In the genomic region with DNA sequence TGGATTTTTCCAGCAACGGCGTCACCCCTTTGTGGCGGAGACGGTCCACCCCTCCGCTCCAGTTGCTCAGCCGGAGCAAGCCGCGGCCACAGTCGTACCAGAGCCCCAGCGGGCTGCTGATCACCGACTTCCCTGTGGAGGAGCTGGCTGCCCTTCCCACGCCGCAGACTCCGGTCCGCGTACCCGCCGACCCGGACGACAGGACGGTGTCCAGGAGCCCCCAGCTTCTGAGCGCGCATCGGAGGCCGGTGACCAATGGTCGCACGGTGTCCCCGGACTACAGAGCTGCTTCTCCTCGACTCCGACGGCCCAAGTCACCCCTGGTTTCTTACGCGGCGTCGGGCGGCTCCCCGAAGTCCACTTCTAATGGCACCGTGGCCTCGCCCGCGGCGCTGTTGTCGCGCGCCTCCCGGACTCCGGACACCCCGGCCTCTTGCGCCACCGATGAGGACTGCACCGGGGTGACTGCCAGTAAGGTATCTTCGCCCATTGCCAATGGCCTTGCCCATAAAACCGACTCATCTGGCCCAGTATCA, we compare ENCODE assay signal across 7 mouse cellular contexts. TPM values are rescaled to one million over a fixed set of nuclear protein-coding genes. Genes with fewer than 3 reads are reported as not detected.
DNase-seq lines count a peak whose midpoint lies in the region; ATAC-seq and TF ChIP-seq lines count a peak whose summit lies in the region.

No protein-coding gene starts in this region.

- H3K4me2 ChIP-seq in forebrain, embryonic 16.5 days (ENCODE audit: low read length): peak overlapping the region; percentile 86
- peak overlapping the region; percentile 89 for H3K4me2 ChIP-seq in hindbrain, embryonic 12.5 days (replicated peaks)
- H3K4me2 ChIP-seq in limb, embryonic 15.5 days: peak overlapping the region; percentile 91
- peak overlapping the region; percentile 86 for H3K4me2 ChIP-seq in midbrain, embryonic 13.5 days (replicated peaks)

- peaks cover 14% of the 10 kb centered on the region for H3K9me3 ChIP-seq in G1E (replicated peaks)
- no peaks in the 10 kb centered on the region for H3K9me3 ChIP-seq in forebrain, embryonic 16.5 days (ENCODE audit: control insufficient read depth, low read length)
- no peaks in the 10 kb centered on the region for H3K9me3 ChIP-seq in hindbrain, embryonic 12.5 days (replicated peaks)
- H3K9me3 ChIP-seq in limb, embryonic 15.5 days: no peaks in the 10 kb centered on the region
- no peaks in the 10 kb centered on the region for H3K9me3 ChIP-seq in midbrain, embryonic 13.5 days

- DNase-seq in G1E (ENCODE audit: low spot score): no peak
- DNase-seq in adrenal gland, postnatal 10 days: peak; percentile 65
- peak; percentile 54 for DNase-seq in urinary bladder, postnatal 14 days (ENCODE audit: low spot score)

- ATAC-seq in G1E (ENCODE audit: extremely low read depth, insufficient number of reproducible peaks, low FRiP score, poor library complexity, severe bottlenecking): no peak
- peak; percentile 64 for ATAC-seq in forebrain, embryonic 16.5 days
- peak; percentile 64 for ATAC-seq in hindbrain, embryonic 12.5 days (ENCODE audit: low FRiP score)
- peak; percentile 28; the same call in 1 of the 2 replicates for ATAC-seq in limb, embryonic 15.5 days (ENCODE audit: insufficient number of reproducible peaks, low FRiP score, low TSS enrichment, low read depth)
- peak; percentile 66 for ATAC-seq in midbrain, embryonic 13.5 days

- no peaks in the 10 kb centered on the region; the same call in 1 of the 2 replicates for H3K27me3 ChIP-seq in G1E (ENCODE audit: insufficient read depth, low read length)
- no peaks in the 10 kb centered on the region for H3K27me3 ChIP-seq in forebrain, embryonic 16.5 days (replicated peaks; ENCODE audit: control insufficient read depth, insufficient read depth, low read length)
- 0 out of 2 replicates have a peak, but pooled peaks cover 3% of the 10 kb centered on the region for H3K27me3 ChIP-seq in hindbrain, embryonic 12.5 days
- peaks cover 5% of the 10 kb centered on the region; the same call in 1 of the 2 replicates for H3K27me3 ChIP-seq in limb, embryonic 15.5 days
- peaks cover 25% of the 10 kb centered on the region for H3K27me3 ChIP-seq in midbrain, embryonic 13.5 days

- TF ChIP-seq CTCF in G1E (IDR thresholded peaks at IDR 0.05; ENCODE audit: low read depth, low read length): no peak

- no peaks in the 10 kb centered on the region for H3K36me3 ChIP-seq in G1E (replicated peaks)
- H3K36me3 ChIP-seq in forebrain, embryonic 16.5 days (ENCODE audit: control insufficient read depth, insufficient read depth): no peaks in the 10 kb centered on the region
- no peaks in the 10 kb centered on the region for H3K36me3 ChIP-seq in hindbrain, embryonic 12.5 days
- H3K36me3 ChIP-seq in limb, embryonic 15.5 days: no peaks in the 10 kb centered on the region
- H3K36me3 ChIP-seq in midbrain, embryonic 13.5 days: no peaks in the 10 kb centered on the region

- no peaks in the 10 kb centered on the region for H3K4me1 ChIP-seq in G1E (ENCODE audit: insufficient read depth, low read depth, low read length)
- peaks cover 13% of the 10 kb centered on the region for H3K4me1 ChIP-seq in forebrain, embryonic 16.5 days (replicated peaks; ENCODE audit: control insufficient read depth, insufficient read depth, low read length)
- peaks cover 9% of the 10 kb centered on the region; the same call in 1 of the 2 replicates for H3K4me1 ChIP-seq in hindbrain, embryonic 12.5 days
- H3K4me1 ChIP-seq in limb, embryonic 15.5 days: peaks cover 15% of the 10 kb centered on the region
- H3K4me1 ChIP-seq in midbrain, embryonic 13.5 days (replicated peaks): peaks cover 8% of the 10 kb centered on the region; the same call in 1 of the 2 replicates

- peak overlapping the region; percentile 27; the same call in 1 of the 2 replicates for H3K4me3 ChIP-seq in G1E (ENCODE audit: low read depth, low read length)
- peak overlapping the region; percentile 88 for H3K4me3 ChIP-seq in forebrain, embryonic 16.5 days (replicated peaks; ENCODE audit: low read length)
- H3K4me3 ChIP-seq in hindbrain, embryonic 12.5 days: peak overlapping the region; percentile 85
- H3K4me3 ChIP-seq in limb, embryonic 15.5 days: peak overlapping the region; percentile 77
- peak overlapping the region; percentile 78 for H3K4me3 ChIP-seq in midbrain, embryonic 13.5 days (replicated peaks)

- WGBS in forebrain, embryonic 16.5 days: under 1% methylated on average over 53 of the region's 53 CpGs
- WGBS in hindbrain, embryonic 12.5 days: under 1% methylated on average over 53 of the region's 53 CpGs
- under 1% methylated on average over 53 of the region's 53 CpGs for WGBS in limb, embryonic 15.5 days
- under 1% methylated on average over 53 of the region's 53 CpGs for WGBS in midbrain, embryonic 13.5 days

- peak overlapping the region; percentile 63 for H3K27ac ChIP-seq in forebrain, embryonic 16.5 days (ENCODE audit: low read length)
- H3K27ac ChIP-seq in hindbrain, embryonic 12.5 days: peak overlapping the region; percentile 52; the same call in 1 of the 2 replicates
- H3K27ac ChIP-seq in limb, embryonic 15.5 days: peak overlapping the region; percentile 71
- no peak overlapping the region for H3K27ac ChIP-seq in midbrain, embryonic 13.5 days

- H3K9ac ChIP-seq in forebrain, embryonic 16.5 days (replicated peaks; ENCODE audit: low read depth, low read length): peak overlapping the region; percentile 81
- H3K9ac ChIP-seq in hindbrain, embryonic 12.5 days: peak overlapping the region; percentile 81
- H3K9ac ChIP-seq in limb, embryonic 15.5 days: peak overlapping the region; percentile 74
- H3K9ac ChIP-seq in midbrain, embryonic 13.5 days (replicated peaks): peak overlapping the region; percentile 80

RNA-seq across cellular contexts. Expression of gene Arhgef26, which starts 1.4 kb away (rescaled TPM):
- total RNA-seq in G1E (2014; fragmentation: Nextera tagmentation) (not detected in 2 replicates), G1E (2017) (0.16 and 0.35 TPM in 2 replicates)
- polyA plus RNA-seq in G1E (2012): not detected in 2 replicates
- 1 to 10 TPM; 5.6 to 6.1 TPM for total RNA-seq in adrenal gland, postnatal 10 days (2021)
- polyA plus RNA-seq in forebrain, embryonic 16.5 days (2015; fragmentation: Nextera tagmentation; extraction: Ambion mirVana): 15.6 and 18.1 TPM in 2 replicates
- 17.2 and 19.2 TPM in 2 replicates for polyA plus RNA-seq in hindbrain, embryonic 12.5 days (2016; fragmentation: Nextera tagmentation; extraction: Ambion mirVana)
- 12.0 and 12.1 TPM in 2 replicates for polyA plus RNA-seq in limb, embryonic 15.5 days (2015; fragmentation: Nextera tagmentation; extraction: Ambion mirVana)
- 6.8 and 7.6 TPM in 2 replicates for polyA plus RNA-seq in midbrain, embryonic 13.5 days (2015; fragmentation: Nextera tagmentation; extraction: Ambion mirVana)

Comparison
In these comparisons a context has a peak if more than half of its experiments do, and no peak if none do; other contexts are left out.
1. H3K4me3 ChIP-seq: peak in every context shown above with its lines; median percentile 88 in forebrain, embryonic 16.5 days; 85 in hindbrain, embryonic 12.5 days; 78 in midbrain, embryonic 13.5 days; 77 in limb, embryonic 15.5 days; 27 in G1E.